Mouse (Mus musculus) gastrocnemius, adult 8-10 months (tissue): ENCODE results near the gene Slc35c2. TPM values are rescaled to one million over a fixed set of nuclear protein-coding genes. Genes with fewer than 3 reads are reported as not detected.

Source experiments
- DNase-seq, 2 experiments: peaks; one replicate each; pipeline ENCODE4 v3.0.0; 2022; ENCODE audit warnings: low spot score in 2 of 2
- total RNA-seq, 4 experiments: library from RNA; stranded (reverse); gene quantifications; 2 replicates each; pipeline ENCODE4 v1.2.4; 2022

Gene Slc35c2
- total RNA-seq, 4 experiments from 2014 or later, result 20.6 to 26.6 (median 23.2) TPM

DNA sequence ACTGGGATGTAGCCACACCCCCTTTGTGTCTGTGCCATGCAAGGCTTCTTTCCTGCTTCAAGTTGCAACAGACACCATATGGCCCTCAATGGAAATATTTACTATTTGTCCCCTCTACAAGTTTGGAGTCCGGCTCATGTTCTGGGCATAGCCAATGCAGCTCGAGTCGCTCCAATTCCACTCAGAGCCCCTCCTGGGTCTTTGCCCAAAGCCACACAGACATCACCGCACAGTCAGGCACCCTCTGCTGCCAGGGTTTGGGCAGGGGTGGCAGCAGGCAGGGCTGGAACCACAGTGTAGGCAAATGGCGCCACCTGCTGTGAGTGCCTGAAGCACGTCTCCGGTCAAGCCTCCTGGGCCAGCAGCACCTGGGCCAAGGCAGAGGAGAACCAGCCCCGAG is 11.8 kb downstream of the Slc35c2 start:
- peak; percentile 22 to 47 for DNase-seq

DNA sequence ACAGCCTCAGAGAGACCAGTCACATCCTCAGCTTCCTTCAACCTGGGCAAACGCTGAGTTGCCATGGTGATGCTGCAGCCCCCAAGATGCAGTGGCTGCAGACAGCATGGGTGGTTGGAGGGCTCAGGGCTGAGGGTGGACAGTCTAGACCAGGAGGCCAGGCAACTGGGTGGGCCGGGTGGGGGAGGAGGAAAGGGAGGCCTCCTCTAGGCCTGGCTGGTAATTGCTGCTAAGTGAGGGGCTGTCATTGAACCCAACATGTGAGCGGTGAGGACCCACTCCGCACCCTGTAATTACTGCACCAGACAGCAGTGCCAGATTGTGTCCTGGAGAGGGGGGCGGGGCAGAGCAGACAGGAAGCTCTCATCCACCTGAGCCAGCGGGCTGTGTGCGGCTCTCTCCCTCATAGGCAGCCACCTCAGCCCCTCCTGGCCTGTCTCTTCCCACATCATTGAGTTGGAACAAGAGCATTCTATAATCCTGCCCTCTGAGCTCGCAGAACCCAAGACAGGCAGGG is 12.5 kb downstream of the Slc35c2 start:
- no peak for DNase-seq

DNA sequence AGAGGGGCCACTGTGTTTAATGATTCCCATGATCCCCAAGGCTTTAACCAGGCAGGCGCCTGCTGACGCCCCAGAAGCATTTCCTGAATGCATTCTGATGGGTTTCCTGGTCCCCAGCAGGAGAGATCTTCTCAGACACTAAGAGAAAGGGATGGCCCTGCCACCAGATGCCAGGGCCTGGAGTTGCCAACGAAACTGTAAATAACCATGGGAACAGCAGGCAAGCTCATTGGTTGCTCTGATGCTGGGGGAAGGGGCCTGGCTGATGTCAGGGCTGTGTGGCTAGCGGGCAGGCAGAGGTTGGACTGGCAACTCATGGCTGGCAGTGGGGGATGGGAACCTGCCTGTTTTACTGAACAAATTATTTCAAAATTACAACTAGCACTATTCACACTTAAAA is 14.1 kb downstream of the Slc35c2 start:
- no peak for DNase-seq

DNA sequence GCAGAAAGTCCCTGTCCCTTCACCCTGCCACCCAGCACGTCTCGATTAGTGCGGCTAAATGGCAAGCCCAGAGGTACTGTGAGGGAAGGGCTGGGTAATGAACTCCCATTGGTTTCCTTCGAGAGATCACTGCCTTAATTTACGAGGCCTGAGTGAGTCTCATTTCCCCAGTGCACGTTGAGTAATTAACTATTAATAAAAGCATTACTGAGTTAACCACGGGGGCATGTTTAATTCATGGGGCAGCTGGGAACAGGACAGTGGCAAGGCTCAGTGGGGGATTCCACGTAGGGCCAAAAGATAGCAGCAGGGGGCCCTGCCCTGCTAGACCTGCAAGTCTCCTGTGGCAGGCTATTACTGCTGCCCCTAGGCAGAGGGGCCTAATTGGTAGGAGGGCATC is 16.3 kb downstream of the Slc35c2 start:
- DNase-seq, result no peak

DNA sequence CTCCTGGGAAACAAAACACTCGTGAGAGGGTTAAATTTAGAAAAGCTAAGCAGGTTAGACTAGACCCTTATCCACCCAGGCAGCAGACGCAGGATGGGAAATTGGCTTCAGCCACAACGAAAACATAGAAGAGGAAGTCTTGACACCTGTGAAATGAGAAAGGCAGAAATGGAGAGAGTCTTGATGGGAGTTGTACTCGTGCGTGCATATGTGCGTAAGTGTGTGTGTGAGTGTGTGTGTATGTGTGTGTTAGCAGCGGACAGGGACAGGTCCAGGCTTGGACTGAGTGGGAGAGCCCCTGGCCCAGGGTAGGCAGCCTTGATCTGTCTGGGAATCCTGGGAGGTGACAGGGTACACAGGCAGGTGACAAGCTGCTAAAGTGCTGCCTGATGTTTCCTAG is 16.8 kb downstream of the Slc35c2 start:
- DNase-seq, result no peak

DNA sequence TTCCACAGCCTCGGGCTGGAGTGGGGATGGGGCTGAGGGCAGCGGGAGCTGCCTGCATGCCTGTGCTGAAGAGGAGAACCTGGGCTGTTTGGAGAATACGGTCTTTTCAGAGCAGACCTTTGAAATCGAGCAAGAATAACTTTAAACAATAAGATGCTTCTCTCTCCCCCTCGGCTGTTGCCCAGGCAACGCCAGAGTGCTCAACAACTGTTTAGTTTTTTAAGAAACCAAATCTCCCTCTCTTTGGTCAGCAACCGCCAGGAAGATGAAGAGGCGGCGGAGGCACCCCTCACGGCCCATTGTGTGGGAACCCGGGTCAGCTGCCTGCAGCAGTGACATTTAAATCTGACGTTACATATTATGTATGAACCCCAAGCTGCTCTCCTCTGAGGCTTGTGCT is 20.9 kb downstream of the Slc35c2 start:
- DNase-seq, result no peak

DNA sequence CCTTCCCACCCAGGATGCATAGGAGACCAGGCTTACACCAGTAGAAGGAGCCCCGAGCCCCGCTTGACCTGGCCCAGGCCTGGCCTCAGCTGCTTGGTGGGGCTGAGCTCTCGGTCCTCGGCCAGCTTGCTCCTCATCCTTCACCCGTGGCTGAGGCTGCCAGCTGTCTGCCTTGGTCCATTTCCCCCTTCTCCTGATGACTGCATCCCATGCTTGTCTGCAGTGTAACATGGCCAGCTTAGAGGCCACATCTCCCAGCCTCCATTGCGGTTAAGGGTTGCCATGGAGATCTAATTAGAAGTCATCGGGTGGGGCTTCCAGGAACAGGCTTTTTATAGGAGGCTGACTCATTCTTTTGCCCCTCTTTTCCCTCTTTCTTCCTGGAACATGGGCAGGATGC is 23.8 kb downstream of the Slc35c2 start:
- no peak for DNase-seq

DNA sequence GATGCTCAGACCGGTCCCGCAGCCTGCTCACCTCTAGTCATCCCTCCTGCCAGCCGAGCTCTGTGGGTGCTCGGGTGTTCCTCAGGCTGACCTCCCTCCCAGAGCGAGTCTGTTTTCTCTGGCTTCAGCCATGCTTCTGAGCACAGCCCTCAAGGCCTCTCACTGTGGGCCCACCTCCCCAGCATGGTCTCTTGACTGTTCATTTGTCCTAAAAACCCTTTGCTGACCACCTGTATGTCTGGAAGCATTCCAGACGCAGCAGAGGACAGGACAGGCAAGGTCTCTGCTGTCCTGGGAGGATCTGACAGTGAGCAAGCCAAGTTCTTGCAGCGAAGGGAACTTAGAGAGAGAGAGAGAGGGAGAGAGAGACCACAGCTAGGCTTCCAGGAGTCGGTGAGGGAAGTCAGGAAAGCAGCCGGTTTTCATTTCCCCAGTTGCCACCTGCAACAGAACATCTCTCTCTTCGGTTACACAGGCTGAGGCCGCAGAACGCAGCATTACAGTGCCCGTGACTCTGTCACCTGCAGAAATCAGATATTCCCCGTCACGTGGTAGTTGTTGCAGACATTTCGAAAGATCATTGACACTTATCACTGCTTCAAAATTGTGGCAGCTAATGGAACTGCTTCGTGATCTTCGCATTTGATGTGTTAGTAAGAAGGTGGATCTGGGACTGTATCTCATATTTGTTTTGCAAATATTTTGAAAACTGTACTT is 25.2 kb downstream of the Slc35c2 start:
- DNase-seq, result no peak

DNA sequence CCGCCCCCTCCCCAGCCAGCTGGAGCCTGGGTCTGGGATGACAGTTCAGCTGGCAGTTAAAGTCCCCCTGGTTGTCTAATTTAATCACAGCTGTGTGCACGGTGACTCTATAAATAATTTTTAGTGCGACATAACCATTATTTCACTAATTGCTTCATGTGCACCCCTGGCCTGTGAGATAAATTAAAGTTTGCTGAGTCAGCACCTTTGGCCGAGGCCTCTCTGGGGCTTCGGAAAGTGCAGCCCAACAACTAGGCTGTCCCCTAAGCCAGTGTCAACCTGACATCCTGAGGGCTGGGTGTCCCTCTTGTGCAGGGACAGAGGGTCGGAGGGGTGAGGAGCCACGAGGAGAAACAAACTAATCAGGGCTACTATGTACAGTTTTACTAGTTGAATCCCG is 27.8 kb downstream of the Slc35c2 start:
- DNase-seq, result no peak

DNA sequence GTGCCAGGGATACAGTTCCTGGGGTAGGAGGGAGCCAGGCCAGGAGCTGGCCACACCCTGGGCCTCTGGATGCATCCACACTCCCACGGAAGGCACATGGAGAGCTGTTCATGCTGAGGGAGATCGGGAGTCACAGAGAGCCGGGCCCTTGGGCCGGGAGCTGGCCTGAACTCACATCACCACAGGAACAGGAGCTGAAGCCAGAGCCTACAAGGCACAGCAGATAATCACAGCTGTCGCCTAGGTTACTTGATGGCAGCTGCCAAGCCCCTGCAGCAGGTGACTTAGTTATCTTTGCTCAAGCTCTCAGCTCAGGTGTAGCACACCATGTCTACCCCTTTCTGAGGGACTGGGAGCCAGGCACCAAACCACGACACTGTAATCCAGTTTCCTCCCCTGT is 29.3 kb downstream of the Slc35c2 start:
- DNase-seq, result no peak

DNA sequence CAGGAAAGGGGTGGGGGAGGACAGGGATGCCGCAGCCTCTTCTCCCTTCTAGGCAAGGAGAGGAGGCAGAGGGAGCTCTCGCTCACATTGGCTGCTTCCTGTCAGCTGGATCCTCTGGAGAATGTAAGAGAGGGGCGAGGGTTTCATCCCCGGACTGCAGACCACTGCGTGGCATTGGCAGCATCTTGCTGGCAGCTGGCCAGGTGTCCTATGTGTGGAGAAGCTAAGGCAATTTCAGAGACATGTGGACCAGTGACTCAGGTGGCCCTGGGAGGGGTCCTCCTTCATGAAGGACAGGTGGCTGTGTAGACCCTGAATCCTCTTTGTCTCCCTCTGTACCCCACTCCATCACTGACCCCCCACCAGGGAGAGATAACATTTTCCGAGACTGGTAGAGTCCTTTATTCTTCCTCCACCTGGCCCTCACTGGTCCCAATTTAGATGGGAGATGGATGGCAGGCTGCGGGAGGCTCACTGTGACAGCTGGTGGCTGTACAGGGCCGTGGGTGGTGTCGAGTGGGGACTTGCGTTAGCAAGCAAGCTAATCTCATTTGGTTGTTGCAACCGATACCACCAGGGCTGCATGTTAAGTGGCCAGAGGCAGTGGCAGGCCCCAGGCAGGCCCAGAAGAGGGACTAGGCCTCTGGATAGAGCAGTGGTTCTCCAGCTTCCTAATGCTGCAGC is 30.4 kb downstream of the Slc35c2 start:
- no peak for DNase-seq

DNA sequence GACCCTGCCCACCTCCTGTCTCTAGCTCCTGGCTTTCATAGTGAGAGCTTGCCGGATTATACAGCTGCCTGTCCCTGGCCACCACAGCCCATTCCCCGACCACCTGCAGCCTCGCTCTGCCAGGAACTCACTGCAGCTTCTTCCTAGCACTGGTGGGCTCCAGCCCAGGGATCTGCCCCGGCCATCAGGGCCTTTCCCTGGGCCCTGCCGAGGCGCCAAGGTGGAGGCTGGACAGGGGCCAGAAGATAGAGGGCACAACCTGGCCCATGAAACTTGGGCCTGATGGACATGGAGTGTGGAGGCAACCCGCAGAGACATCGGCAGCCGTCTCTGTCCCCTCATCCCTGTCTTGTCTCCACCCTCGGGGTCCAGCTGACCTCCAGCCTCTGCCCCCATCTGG is 31.5 kb downstream of the Slc35c2 start:
- DNase-seq, result no peak

DNA sequence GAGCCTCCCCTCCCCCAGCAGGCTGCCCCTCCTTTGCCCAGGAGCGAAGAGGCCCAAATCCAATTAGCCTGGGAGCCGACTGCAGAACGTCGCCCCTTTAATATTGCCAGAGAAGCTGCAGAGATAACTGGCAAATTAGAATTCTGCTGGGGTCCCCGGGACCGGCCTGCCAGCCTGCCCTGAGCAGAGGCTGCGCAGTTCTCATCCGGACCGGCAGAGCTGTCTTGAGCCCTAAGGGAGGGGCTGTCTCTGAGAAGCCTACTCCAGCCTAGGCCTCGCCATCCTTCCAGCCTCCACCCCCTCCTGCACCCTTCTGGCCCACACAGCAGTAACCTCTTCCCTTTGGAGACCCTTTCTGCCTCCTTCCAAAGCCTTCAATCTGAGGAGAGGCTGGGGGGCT is 33.8 kb downstream of the Slc35c2 start:
- DNase-seq, result no peak

DNA sequence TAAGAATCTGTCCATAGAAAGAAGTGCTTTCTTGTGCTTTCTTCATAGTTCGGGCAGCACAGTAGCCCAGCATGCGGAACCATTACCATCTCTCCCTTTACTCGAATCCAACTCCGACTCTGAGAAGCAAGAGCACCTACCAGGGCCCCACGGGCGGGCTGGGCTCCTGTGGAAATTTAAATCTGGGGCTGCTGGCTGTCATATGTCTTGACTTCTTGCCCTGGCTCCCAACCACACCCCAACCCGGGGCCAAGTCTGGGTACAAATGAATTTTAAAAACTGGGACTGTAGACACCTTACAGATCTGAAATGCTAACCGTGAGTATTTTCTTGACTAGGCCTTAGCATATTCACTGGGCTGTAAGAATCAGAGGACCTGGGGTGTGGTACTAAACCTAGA is 34.4 kb downstream of the Slc35c2 start:
- no peak for DNase-seq

DNA sequence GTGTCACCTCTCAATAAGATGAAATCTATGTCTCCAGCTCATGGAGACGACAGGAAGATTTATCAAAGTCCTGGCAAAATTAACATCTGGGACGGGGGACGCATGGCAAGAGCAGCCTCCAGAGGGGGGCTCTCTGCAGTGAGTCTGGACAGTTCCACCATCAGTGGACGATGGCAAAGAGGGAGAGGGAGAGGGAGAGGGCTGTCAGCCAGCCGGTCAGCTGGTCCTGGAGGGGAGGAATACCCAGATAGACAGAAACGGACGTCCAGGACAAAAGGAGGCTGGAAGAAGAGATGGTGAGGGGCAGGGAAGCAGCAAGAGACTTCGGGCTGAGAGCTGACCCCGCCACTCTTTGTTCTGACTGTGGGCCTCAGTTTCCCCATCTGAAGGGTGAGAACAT is 34.9 kb downstream of the Slc35c2 start:
- no peak for DNase-seq

DNA sequence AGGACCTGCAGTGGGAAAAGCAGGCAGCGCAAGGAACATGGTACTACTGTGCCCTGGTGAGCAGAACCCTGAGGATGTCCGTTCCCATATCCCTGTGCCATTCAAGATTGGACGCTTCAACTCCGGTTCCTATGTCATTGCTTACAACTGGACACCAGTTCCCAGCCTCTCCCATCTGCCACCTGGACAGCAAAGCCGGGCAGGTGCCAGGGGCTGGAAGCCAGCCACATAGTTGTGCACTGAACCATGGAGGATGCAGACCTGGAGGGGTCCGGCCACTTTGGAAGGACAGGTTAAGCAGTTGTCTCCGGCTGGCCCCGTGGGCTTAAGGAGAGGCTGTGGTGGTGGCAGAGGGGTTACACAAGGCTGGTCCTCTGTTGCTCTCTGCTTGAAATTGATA is 35.3 kb downstream of the Slc35c2 start:
- no peak for DNase-seq

DNA sequence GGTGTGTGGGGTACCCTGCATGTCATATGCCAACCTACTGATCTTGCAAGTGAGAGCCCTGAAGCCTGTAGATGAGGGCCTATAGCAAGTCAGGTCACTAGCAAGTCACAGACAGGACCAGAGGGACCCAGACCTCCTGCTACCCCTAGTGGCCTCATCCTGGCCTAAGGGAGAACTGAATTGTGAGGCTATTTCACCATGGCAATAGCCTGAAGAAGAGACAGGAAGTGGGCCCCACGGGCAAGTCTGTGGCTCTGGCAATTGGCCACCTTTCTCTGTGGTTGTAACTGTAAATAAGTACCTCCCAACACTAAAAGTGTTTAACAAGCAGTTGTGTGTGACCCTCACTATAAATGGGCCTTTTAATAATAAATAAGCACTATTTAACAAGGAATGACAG is 36.8 kb downstream of the Slc35c2 start:
- DNase-seq, result no peak

DNA sequence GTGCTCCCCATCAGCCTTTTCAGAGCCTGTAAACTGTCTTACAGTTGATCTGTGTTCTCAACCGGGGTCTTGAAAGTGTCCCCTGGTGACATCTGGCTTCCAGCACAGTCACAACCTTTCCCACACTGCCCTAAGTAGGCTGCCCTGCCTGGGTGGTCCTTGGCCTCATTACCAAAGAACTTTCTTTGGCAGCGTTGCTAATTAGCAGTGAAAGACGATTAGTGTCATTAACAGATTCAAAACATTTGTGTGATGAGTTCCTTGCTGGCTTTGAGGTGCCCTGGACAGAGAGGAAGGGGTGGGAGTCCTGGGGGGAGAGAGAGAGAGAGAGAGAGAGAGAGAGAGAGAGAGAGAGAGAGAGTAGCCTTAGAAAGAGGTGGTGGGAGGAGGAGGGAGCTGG is 38.7 kb downstream of the Slc35c2 start:
- no peak for DNase-seq

DNA sequence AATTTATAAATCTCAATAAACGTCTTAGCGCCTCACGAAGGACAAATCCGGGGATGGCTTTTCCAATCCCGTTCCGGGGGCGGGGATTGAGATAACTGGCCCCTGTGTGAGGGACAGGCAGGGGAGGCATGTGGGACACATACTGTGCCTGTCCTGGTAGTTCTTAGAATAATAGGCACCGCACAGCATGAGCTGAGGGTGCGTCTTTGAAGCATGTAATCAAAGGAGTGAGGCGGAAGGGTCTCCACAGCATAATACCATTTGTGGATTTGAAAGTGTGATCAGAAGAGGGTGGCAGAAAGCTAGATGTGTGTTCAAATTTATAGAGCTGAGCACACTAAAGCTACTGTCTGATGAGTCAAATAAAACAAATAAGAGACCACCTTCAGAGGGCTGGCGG is 41.3 kb downstream of the Slc35c2 start:
- DNase-seq, result no peak

DNA sequence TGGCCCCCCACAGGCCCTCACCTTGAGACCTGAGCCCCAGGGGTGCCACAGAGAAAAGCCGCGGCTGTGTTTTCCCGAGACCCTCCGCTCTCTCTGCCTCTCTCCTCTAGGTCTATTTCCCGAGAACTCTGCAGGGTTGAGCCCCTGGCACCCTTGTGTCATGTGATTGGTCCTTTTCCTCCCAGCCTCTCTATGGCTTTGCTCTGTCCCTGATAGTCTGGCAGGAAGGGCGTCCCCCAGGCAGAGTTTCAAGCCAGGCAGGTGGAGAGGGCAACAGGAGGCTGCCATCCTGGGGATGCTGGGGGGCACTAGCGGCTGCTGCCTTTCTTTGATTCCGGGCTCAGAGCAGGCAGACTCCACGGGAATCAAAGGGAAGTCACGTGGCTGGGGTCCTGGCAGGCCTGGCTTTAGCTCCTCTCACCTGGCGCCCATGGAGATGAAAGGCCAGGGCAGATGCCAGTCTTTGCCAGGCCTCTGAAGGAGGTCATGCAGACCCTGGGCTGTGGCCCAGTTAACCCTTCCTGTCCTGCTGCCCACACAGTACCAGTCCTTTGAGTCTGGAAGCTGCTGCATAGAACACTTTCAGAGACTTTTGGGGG is 44.4 kb downstream of the Slc35c2 start:
- DNase-seq, result no peak

DNA sequence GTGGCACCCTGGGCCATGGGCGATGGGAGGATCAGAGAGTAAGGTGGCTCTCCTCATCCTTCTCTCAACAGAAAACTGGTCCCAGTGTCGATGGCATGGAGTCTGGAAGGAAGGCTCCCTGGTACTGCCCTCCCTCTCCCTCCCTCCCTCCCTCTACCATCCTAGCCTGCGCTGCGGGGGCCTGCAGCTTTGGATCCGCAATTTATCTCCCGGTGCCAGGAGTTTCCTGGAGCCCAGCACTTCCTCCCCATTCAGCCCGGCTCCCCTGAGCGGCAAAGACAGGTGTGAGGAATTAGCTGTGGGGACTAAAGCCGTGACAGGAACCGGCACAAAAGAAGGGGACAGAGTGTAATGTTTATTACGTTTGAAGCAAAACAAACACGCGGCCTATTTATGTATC is 45.1 kb downstream of the Slc35c2 start:
- DNase-seq, result no peak

DNA sequence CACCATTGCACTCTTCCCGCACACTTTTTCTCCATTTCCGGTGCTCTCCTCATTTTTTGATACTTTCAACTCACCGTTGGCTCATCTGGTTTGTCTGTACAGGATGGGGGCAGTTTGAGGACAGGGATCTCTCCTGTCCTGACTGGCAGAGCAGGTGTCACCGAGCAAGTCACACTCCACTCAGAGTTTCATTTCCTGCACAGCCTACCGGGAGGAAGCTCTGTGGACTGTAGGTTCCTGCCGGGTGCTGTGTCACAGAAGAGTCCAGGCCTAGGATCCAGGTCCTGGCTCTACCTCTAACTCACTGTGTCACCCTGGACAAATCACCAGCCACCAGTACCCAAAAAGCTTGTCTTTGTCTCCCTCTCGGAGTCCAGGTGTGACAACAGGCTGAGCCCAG is 45.9 kb downstream of the Slc35c2 start:
- DNase-seq, result no peak

DNA sequence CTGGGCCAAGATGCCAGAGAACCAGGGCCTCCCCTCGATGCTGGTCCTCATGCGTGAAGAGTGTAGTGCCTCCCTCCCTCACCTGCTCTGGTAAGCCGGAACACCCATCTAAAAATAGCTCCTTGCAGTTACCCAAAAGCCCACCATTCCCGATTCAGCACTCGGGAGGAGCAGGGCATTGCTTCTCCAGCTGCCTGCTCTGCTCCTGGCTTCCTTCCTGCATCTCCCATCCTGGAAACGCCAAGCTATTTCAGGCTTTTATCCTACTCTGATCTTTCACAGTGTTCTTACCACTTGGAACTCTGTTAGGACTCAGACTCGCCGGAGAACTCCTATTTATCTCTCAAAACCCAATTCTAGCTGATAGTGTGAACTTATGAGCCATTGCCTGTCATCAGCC is 47.3 kb downstream of the Slc35c2 start:
- no peak for DNase-seq
